Mouse (Mus musculus) embryonic facial prominence, embryonic 11.5 days (tissue): ENCODE measurements around the gene Trim12a. TPM values are rescaled to one million over a fixed set of nuclear protein-coding genes. Genes with fewer than 3 reads are reported as not detected.
"Not testable (repeated sequence)": the region's sequence is repeated elsewhere in the genome, so short reads cannot be mapped to it uniquely, and the experiment has no call there.

Source experiments
- ATAC-seq: fragments of 200-750 bp; cut with Nextera tagmentation; replicated peaks from 2 replicates; pipeline ENCODE4 v1.8.0; 2017; ENCODE audit warnings: low read depth; ENCODE audit not compliant: insufficient number of reproducible peaks, low FRiP score, low TSS enrichment
- DNase-seq: peaks from one replicate; pipeline ENCODE4 v3.0.0-alpha.2; 2015; ENCODE audit warnings: low spot score
- H3K27ac ChIP-seq: fragments of 300-500 bp; sonication (generic); replicated peaks from 2 replicates; pipeline ENCODE4 v1.5.1; 2014; ENCODE audit warnings: mild to moderate bottlenecking, low read depth, low read length, control low read depth
- H3K27me3 ChIP-seq: fragments of 300-500 bp; sonication (generic); 2 replicates; pipeline ENCODE4 v1.6.1; 2014; ENCODE audit warnings: mild to moderate bottlenecking, low read length, moderate library complexity, mixed read lengths; ENCODE audit not compliant: control insufficient read depth, insufficient read depth
- H3K36me3 ChIP-seq: fragments of 300-500 bp; sonication (generic); replicated peaks from 2 replicates; pipeline ENCODE4 v1.6.1; 2014; ENCODE audit warnings: low read depth, mild to moderate bottlenecking, low read length, moderate library complexity, mixed read lengths; ENCODE audit not compliant: control insufficient read depth, insufficient read depth
- H3K4me1 ChIP-seq: fragments of 300-500 bp; sonication (generic); 2 replicates; pipeline ENCODE4 v1.6.1; 2014; ENCODE audit warnings: low read length, mixed read lengths; ENCODE audit not compliant: control insufficient read depth, insufficient read depth
- H3K4me2 ChIP-seq: fragments of 300-500 bp; sonication (generic); 2 replicates; pipeline ENCODE4 v1.6.1; 2014; ENCODE audit warnings: low read depth, mild to moderate bottlenecking, control low read depth, low read length, moderate library complexity
- H3K4me3 ChIP-seq: fragments of 300-500 bp; sonication (generic); 2 replicates; pipeline ENCODE4 v1.5.1; 2014; ENCODE audit warnings: low read depth, low read length, control low read depth
- H3K9ac ChIP-seq: fragments of 300-500 bp; sonication (generic); replicated peaks from 2 replicates; pipeline ENCODE4 v1.6.1; 2014; ENCODE audit warnings: mild to moderate bottlenecking, control low read depth, low read length
- H3K9me3 ChIP-seq: fragments of 300-500 bp; sonication (generic); replicated peaks from 2 replicates; pipeline ENCODE4 v1.6.1; 2016; ENCODE audit warnings: mild to moderate bottlenecking, low read length, inconsistent platforms, mixed read lengths; ENCODE audit not compliant: control insufficient read depth
- WGBS: fragments of 180-500 bp; shearing (Covaris S2); extraction: QIAGEN DNeasy Blood & Tissue Kit; methylation state at CpG from one replicate; pipeline ENCODE4 v1.1.7; 2014; 5-methylcytosine and 5-hydroxymethylcytosine counted together
- polyA plus RNA-seq: library from polyadenylated mRNA; unstranded; fragments of >200 nt; fragmentation: Nextera tagmentation; extraction: Ambion mirVana; gene quantifications from 2 replicates; pipeline ENCODE4 v1.2.1, GENCODE M21; 2014

The Trim12a gene
- 1.7 and 2.9 TPM in 2 replicates for polyA plus RNA-seq

DNA sequence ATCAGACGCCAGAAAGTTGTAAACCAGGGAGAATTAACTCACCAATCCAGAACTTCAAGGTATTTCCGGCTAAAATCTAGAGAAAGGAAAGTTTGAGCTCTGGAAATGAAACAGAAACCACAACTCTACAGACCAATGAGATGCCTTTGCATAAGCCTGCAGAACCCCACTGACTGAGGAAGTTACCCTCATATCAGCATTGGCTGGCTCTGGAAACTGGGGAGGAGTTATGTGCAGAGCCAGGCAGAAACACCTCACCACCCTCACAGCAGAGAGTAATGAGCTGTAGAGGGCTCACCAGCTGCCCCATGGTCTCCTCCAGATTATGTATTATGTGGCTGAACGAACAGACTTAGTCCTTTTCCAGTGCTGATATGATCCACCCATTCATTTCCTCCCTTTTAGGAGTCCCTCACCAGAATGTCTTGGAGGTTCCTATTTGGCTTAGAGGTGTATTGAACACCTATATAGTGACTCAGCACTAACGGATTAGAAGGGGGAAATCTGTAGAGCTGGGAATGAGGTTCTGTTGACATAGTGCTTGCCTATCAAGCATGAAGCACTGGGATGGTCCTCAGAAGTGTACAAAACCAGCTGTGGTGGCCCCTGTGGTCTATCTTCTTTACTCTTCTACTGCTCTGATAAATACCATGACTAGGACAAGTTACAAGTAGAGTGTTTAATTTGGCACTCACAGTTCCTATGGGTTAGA lies at the start of gene Trim12a:
Trim12a (minus strand) TSS at position 98 of the 712 bp plus-strand sequence.
- 31% methylated on average over 4 of the region's 4 CpGs for whole genome bisulfite sequencing
- H3K36me3 ChIP-seq, ATAC-seq, H3K9me3 ChIP-seq, H3K27me3 ChIP-seq, H3K27ac ChIP-seq, H3K9ac ChIP-seq, H3K4me1 ChIP-seq, DNase-seq: not testable (repeated sequence)
- Histone ChIP-seq H3K4me3 (peak within 1 kb of the TSS; percentile 26), H3K4me2 (peak within 1 kb of the TSS; percentile 13; the same call in 1 of the 2 replicates)

DNA sequence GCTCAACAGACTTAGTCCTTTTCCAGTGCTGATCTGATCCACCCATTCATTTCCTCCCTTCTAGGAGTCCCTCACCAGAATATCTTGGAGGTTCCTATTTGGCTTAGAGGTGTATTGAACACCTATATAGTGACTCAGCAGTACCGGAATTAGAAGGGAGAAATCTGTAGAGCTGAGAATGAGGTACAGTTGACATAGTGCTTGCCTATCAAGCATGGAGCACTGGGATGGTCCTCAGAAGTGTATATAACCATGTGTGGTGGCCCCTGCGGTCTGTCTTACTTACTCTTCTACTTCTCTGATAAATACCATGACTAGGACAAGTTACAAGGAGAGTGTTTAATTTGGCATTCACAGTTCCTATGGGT lies 38.3 kb upstream of the Trim12a start:
- 61% methylated on average over 2 of the region's 2 CpGs for WGBS
- H3K9me3 ChIP-seq: no peaks in the 10 kb centered on the region
- H3K4me3 ChIP-seq: no peak overlapping the region
- H3K4me1 ChIP-seq: no peaks in the 10 kb centered on the region
- ATAC-seq (no peak; the same call in 1 of the 2 replicates), DNase-seq (no peak)
- H3K4me2 ChIP-seq: no peak overlapping the region
- no peaks in the 10 kb centered on the region for H3K27me3 ChIP-seq
- H3K27ac ChIP-seq: no peak overlapping the region
- no peaks in the 10 kb centered on the region for H3K36me3 ChIP-seq
- no peak overlapping the region for H3K9ac ChIP-seq

DNA sequence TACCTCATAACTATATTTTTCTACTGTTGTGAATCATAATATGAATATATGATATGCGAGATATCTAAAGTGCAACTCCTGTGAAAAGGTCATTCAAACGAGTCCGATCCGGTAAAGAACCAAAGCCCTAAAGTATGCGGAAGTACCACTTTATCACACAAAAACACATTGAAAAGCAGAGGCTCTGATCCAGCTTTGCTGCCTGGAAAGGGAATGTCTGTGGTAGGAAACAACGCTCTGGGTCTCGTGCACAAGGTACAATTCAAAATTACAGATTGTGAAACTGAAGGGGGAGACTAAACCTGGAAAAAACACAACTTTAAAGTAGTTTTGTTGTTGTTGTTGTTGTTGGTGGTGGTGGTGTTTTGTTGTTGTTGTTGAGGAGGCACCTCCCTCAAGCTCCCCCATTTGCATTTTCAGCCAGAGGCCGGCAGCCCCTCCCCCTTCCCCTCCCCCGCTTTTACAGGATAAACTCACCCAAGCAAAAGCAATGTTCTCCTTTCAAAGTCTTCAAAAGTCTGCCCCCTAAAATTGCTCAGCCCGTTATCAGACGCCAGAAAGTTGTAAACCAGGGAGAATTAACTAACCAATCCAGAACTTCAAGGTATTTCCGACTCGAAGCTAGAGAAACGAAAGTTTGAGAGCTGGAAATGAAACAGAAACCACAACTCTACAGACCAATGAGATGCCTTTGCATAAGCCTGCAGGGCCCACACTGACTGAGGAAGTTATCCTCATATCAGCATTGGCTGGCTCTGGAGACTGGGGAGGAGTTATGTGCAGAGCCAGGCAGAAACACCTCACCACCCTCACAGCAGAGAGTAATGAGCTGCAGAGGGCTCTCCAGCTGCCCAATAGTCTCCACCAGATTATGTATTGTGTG lies 37.7 kb upstream of the Trim12a start, which contains the start of gene Trim12c:
Trim12c (minus strand) TSS at position 646 of the 883 bp plus-strand sequence.
- Histone ChIP-seq H3K9ac (peak within 1 kb of the TSS; percentile 48; the same call in 1 of the 2 replicates), H3K4me3 (peak within 1 kb of the TSS; percentile 31), H3K4me1 (no peaks in the 10 kb centered on the region), H3K9me3 (no peaks in the 10 kb centered on the region), H3K36me3 (no peaks in the 10 kb centered on the region), H3K4me2 (peak within 1 kb of the TSS; percentile 32; the same call in 1 of the 2 replicates), H3K27me3 (no peaks in the 10 kb centered on the region), H3K27ac (no peak within 1 kb of the TSS)
- DNase-seq (peak; percentile 78), ATAC-seq (peak; percentile 100)
- 7% methylated on average over 14 of the region's 14 CpGs for WGBS

DNA sequence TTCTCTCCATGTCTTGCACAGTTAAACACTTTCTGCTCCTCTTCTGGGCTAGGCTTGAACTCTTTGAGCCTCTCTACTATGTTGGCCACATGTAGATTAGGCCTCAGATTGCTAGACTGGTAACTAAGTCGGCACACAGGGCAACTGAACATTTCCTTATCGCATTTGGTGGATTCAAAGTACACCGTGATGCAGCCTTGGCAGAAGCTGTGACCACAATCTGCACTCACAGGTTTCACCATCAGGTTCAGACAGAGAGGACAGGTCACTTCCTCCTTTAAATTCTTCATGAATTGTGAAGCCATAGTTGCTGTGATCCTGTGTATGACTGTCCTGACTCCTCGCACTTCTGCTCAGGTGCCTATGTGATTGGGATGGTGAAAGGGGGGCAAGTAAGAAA lies 32.8 kb upstream of the Trim12a start:
- not testable (repeated sequence) for H3K9me3 ChIP-seq, H3K4me1 ChIP-seq, H3K36me3 ChIP-seq, H3K9ac ChIP-seq, DNase-seq, H3K27me3 ChIP-seq, H3K27ac ChIP-seq, H3K4me2 ChIP-seq, ATAC-seq, H3K4me3 ChIP-seq
- 85% methylated on average over 4 of the region's 4 CpGs for WGBS

DNA sequence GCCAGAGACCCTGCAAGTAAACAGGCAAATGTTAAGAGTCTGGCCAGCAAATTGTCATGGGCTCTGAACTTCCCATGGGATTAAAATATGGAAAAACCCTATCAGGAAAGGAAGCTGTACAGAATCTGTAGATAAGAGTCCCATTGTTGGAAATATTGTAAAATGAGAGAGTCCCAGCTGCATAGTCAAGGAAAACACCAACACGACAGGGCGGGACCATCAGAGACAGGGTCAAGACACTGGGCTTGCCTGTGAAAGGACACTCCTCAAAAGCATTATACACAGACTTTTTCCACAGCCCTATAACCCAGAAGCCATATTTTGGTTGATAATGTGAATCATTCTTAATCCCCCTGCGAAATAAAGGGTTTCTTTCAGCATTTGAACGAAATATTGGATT lies 25.5 kb upstream of the Trim12a start:
- 82% methylated on average over 3 of the region's 4 CpGs for whole genome bisulfite sequencing
- not testable (repeated sequence) for H3K27me3 ChIP-seq, H3K9ac ChIP-seq, DNase-seq, H3K36me3 ChIP-seq, H3K27ac ChIP-seq, H3K9me3 ChIP-seq, ATAC-seq, H3K4me2 ChIP-seq, H3K4me1 ChIP-seq, H3K4me3 ChIP-seq

DNA sequence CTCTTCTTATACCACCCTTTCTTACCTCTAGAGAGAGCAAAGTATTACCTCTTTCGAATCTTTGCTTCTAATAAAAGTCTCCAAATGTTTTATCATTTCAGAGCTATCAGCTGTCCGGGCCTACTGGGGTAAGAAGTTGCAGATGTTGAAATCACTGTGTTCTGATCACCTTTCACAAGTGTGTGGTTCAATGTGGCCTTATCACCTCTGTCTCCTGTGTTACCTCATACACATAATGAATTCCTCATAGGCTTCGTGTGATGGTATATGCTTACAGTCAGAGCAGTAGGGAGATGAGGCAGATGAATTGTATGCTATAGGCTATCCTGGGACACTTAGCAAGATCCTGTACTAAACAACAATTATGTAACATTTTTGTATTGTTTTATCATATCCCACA lies 20.3 kb upstream of the Trim12a start:
- not testable (repeated sequence) for H3K9ac ChIP-seq, H3K4me1 ChIP-seq, H3K36me3 ChIP-seq, H3K9me3 ChIP-seq, DNase-seq, H3K4me3 ChIP-seq, H3K4me2 ChIP-seq, H3K27ac ChIP-seq, ATAC-seq, H3K27me3 ChIP-seq
- WGBS: 80% methylated on average over 3 of the region's 3 CpGs

DNA sequence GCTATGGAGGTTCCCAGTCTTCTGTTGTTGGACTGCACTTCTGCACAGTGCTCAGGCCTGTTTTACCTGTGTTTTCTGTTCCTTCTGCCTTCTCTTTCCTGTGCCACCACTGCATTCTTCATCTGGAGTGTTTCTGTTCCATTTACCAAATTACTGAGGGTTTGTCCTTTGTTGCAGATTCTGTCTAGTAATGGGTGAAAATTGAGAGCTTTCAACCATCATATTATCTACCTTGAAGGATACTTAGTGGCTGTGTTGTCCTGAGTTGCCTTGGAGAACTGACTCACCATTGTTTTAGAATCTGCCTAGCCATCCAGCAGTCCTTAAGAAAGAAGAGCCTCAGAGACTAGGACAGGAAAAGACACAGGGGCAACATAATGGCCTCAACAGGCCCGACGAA lies 13.9 kb upstream of the Trim12a start, which contains the start of gene Trim34b:
Trim34b (plus strand) TSS at position 301 of the 400 bp plus-strand sequence.
- DNase-seq, H3K27me3 ChIP-seq, H3K9ac ChIP-seq, H3K9me3 ChIP-seq, H3K27ac ChIP-seq, H3K36me3 ChIP-seq, H3K4me3 ChIP-seq, ATAC-seq, H3K4me2 ChIP-seq, H3K4me1 ChIP-seq: not testable (repeated sequence)
- WGBS: 100% methylated on average over 2 of the region's 2 CpGs

DNA sequence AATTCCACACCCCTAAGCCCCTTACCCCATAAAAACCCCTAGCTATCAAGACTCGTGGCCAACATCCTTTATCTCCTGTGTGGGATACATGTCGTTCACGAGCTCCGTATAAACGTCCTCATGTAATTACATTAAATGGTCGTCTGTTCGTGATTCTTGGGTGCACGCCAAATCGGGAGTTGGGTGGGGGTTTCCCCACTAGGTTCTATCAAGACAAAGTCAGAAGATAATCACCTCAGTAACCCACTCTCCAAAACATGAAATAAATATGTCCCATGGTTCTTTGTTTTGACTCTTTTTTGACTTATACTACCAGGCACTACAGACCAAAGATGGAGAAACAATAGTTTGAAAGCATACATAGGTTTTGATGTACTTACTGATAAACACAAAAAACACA lies 6.8 kb upstream of the Trim12a start:
- DNase-seq: no peak
- no peak overlapping the region for H3K4me3 ChIP-seq
- WGBS: 89% methylated on average over 9 of the region's 9 CpGs
- H3K27me3 ChIP-seq: no peaks in the 10 kb centered on the region
- H3K27ac ChIP-seq: no peak overlapping the region
- no peak overlapping the region for H3K9ac ChIP-seq
- H3K36me3 ChIP-seq: no peaks in the 10 kb centered on the region
- H3K4me2 ChIP-seq: no peak overlapping the region
- ATAC-seq: no peak
- no peaks in the 10 kb centered on the region for H3K9me3 ChIP-seq
- H3K4me1 ChIP-seq: no peaks in the 10 kb centered on the region
